Mouse (Mus musculus) lung, postnatal 14 days (tissue): ENCODE measurements around the gene Slc9b1.

Experiments used
- DNase-seq: peaks from one replicate; pipeline ENCODE4 v3.0.0; 2021

Gene Slc9b1

DNA sequence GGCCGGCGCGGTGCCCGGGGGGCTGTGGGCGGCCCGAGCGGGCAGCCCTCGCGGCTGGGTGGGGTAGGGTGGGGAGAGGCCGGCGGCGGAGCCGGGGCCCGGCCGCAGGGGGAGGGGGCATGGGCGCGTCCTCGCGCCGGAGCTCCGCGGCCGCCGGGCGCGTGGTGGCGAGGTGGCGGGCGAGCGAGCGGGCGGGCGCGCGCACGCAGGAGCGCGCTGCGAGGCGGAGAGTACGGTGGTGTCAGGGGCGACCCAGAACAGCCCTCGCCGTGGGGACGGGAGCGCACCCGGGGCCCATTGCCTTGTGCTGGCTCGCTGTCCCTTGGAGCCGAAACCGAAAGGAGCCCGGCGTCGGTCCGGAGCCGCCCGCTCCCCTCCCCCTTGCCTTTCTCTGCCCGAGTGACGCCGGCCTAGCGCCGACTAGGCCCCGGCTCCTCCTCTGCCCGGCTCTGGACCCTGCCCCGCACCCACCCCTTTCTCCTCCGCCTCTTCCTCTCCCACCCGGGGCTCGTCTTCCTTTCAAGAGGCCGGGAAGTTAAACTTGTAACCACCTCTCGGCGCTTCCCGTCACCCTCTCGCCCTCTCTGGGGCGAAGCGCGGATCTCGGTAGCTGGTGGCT lies 91.2 kb downstream of the Slc9b1 start:
- peak; percentile 89 for DNase-seq

- no peak for DNase-seq
These were observed 91.8 kb downstream of the Slc9b1 start for GRCm38 (mm10) chr3:135439651-135440050.

GRCm38 (mm10) chr3:135440221-135440620 lies 92.4 kb downstream of the Slc9b1 start:
- DNase-seq: peak; percentile 46

GRCm38 (mm10) chr3:135440621-135441020 lies 92.8 kb downstream of the Slc9b1 start:
- no peak for DNase-seq

DNA sequence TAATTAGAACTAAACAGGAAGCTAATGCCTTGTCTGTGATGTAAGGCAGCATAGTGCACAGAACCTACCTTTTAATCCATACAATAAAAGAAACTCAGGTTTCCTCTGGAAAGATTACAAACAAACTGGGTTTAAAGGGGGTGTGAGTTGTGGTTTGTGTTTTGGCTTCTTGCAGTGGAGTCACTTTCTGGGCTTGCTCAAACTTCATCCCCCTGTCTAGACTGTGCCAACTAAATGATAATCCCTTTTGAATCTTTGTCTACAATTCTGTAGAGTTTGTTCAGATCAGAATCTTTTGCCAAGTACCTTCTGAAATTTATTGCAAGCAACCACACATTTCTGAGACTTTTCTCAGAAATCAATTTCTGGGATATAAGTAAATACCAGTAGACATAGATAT lies 97.1 kb downstream of the Slc9b1 start:
- DNase-seq: no peak
